Mouse (Mus musculus) 3T3-L1 (cell line): ENCODE data around the gene Ccdc124.
A peak's percentile ranks its signal among the peaks of the same experiment; 100 is the strongest.

Source experiments
- DNase-seq: peaks from one replicate; pipeline ENCODE4 v3.0.0-alpha.2; 2015; ENCODE audit warnings: low read depth, low spot score

Gene Ccdc124

DNA sequence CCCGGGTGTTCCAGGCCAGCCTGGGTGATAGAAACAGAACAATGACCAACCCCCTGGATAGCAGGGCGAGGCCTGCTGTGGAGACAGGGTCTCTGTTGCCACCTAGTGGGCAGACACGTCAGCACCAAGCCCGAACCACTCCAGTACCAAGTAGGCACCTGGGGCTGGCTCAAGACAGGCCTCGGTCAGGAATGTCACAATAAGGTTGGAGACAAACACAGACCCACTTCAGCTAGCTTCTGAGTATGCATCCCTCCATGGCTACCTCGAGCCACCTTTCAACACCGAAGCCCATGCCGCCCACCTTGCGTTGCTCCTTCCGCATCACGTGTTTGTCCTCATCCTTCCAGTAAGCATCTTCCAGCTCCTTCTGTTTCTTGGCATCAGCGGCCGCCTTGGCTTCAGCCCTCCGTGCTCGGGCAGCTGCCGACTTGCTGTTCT lies 4.1 kb downstream of the Ccdc124 start:
- peak; percentile 89 for DNase-seq

DNA sequence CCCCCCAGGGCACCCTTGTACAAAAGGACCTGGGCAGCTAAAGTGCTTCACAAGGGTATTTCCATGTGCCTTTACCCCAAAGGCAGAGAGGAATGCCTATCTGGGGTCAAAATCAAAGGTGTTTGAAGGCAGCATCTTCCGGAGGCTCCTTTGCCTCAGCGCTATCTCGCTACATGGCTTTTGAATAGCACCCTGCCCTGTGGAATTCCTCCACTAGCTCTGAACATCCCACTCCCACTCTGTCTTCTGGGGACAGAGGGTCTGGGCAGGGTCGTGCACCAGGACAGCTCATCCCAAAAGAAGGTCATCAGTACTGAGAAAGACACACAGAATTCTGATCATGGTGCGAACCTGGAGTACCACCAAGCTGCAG lies 4.5 kb downstream of the Ccdc124 start:
- no peak for DNase-seq

DNA sequence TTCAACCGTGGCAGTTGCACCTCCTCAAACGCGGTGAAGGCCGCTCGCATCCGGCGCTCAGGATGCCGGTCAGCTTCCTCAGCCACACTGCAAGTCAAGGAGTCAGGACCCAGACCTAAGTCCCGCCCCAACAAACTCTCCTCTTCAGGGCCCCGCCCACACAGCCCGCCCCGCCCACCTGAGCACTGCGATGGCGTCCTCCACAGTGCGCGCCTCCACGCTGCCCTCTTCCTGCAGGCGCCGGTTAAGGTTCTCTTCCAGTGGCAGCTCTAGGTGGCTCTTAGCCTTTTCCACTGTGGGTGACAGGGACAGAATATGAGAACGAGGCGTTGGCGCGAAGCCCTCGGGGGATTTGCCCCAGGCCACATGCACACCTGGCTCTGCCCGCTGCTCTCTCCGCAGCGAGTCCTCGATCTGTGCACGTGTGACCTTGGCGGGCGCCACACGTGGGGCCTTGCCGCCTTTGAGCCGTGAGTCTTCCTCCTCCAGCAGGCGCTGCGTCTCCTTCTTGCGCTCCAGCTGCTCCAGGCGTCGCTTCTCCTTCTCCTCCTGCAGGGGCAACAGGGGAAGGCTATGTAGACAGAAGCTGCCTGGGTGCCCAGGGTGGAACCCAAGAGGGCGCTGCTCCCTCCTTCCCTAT lies 5.1 kb downstream of the Ccdc124 start:
- no peak for DNase-seq

DNA sequence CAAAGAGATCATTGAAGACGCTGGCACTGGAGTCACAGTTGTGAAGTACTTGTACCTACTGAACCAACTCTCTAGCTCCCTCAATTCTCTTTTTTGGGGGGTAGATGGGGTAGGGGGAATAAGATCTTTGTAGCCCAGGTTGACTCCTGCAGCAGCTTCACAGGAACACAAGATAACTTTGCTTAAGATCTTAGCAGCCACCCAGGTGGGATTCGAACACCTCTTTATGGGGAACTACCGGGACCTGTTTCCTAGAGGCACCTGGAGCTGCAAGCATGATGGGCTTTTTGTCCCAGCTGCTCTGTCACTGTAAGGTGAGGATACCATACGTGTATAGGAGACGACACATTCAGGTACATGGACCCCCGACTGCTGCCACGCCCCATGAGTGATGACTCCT lies 7.2 kb downstream of the Ccdc124 start:
- no peak for DNase-seq

DNA sequence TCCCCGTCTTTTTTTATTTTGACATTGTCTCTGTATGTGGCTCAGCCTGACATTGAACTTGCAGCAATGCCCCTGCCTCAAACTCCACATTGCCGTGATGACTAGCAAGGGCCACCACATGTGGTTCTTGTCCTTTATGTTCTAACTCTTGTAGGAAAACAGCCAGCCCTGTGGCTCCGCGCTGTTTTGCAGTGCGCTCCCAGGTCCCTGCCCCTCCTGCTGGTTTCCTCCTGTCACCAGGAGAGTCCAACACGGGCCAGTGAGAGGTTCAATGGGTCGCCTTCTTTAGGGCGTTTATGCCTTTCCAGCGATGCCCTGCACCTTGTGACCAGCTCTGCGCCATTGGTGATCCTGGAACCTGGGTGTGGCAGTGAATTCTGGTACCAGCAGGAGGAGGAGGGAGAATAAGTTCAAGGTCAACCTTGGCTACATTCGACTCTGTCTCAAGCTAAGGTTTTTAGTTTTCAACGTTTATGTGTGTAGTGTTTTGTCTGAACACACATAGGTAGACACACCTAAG lies 7.7 kb downstream of the Ccdc124 start:
- no peak for DNase-seq

- DNase-seq: peak; percentile 100
Observed at GRCm38 (mm10) chr8:70865350-70866000, 8.3 kb downstream of the Ccdc124 start.

GRCm38 (mm10) chr8:70864712-70865221 lies 9.0 kb downstream of the Ccdc124 start:
- peak; percentile 33 for DNase-seq

DNA sequence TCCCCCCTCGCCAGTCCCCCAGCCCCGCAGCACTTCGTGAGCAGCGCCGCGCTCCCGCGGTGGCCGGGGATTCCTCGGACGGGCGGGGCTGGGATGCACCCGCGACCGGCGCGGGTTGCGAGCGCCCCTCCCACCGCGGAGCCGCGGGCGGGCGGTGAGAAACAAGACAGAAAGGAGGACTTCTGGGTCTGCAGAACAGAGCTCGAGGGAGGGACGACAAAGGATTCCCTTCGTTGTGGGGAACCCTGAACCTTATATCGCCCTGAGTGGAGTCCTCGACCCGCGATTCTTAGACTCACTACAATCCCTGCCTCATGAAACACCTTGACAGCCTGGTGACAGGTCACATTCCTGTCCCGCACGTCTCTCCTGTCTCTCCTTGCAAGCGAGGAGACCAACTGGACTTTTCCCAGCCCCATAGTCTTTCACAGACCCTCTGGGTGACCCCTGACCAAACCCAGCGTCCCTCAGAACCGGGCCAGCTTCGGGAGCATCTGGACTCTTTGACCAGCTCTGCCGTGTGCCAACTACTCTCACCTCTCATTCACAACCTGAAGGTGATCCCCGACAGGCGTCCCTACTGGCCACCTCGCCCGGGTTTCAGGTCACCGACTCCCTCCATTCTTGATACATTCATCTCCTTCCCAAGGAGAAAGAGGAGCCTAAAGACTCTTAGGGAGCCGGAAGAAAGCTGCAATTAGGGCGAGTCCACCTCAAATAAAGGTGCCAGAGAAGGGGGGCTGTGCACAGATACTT lies 9.6 kb downstream of the Ccdc124 start:
- no peak for DNase-seq

GRCm38 (mm10) chr8:70862824-70863641 lies 10.7 kb downstream of the Ccdc124 start, which contains the start of gene Kcnn1:
Gene Kcnn1 (minus strand): TSS chr8:70863258.
- no peak for DNase-seq

GRCm38 (mm10) chr8:70857516-70857915 lies 16.2 kb downstream of the Ccdc124 start:
- DNase-seq: no peak

GRCm38 (mm10) chr8:70856541-70857197 lies 17.1 kb downstream of the Ccdc124 start:
- DNase-seq: no peak

DNA sequence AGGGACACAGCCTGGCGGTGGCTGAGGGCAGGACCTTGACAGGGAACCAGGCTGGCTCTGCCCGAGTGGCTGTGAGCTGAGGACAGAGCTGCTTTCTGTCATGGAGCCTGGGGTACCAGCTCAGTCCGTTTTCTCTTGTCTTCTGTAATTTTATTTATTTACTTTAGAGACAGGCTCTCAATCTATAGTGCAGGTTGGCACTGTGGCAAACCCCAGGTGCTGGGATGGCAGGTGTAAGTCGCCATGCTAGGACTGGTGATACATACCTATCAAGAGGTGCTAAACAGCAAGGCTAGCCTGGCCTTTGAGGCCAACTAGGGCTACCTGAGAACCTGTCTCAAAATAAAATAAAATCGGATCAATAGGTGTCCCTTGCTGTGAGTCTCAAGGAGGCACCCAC lies 17.7 kb downstream of the Ccdc124 start:
- no peak for DNase-seq

- DNase-seq: no peak
Observed at GRCm38 (mm10) chr8:70853863-70854262, 19.9 kb downstream of the Ccdc124 start.

GRCm38 (mm10) chr8:70852595-70853231 lies 21.0 kb downstream of the Ccdc124 start:
- no peak for DNase-seq

GRCm38 (mm10) chr8:70851837-70852236 lies 21.9 kb downstream of the Ccdc124 start:
- no peak for DNase-seq

- no peak for DNase-seq
Observed at GRCm38 (mm10) chr8:70850947-70851346, 22.8 kb downstream of the Ccdc124 start.

DNA sequence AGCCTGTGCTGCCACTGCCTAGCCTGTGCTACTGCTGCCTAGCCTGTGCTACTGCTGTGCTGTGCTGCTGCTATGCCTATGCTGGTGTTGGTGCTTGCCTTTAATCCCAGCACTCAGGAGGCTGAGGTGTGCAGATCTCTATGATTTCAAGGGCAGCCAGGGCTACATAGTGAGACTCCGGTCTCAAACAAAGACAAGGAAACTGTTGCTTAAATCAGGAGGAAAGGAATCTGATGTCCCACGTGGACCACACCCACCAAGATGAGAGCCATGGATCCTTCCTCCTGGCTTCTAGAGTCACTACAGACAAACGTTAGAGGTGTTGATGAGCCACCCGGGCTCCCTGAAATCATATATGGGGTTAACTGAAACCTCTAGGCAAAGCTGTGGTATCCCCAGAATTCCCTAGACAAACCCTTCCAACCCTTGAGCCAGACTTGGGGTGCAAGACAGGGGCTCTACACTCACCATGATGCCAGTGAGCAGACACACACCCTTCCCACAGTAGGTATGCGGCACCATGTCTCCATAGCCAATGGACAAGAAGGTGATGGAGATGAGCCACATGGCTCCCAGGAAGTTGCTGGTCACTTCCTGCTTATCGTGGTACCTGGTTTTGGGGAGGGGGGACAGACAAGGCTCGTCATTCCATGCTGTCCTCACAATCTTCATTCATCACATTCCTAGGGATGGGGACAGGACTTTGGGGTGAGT lies 23.4 kb downstream of the Ccdc124 start:
- no peak for DNase-seq

DNA sequence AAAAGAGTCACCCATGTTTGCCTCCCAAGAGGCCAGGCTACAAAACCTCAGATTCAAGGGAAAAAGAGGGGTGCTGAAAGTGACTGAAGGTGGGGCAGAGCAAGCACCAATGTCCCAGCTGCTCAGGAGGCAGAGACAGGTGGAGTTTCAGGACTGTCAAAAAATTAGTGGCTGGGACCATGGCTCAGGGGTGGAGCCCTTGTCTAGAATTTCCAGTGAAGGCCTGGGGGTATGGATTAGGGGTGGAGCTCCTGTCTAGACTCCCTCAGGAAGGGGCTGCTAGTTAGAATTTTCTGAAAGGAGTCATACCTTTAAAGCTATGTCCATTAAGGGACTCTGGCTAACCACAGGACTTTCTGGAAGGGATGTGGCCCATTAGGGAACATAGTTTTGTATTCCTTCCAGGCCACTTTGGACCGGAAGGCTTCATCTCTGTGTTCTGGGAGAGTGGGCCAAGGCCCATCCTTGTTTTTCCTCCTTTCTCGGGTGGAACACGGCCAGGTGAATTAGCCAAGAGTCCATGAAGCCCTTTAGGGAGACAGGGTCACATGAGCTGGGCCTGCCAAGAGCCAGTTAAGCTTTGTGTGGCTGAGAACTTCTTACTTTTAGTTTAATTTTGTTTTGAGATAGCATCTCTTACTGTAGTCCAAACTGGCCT lies 24.3 kb downstream of the Ccdc124 start:
- peak; percentile 25 for DNase-seq
